Mouse (Mus musculus): Measurements from ENCODE around the gene Nlrp9a.
"Not testable (repeated sequence)": the region's sequence is repeated elsewhere in the genome, so short reads cannot be mapped to it uniquely, and the experiment has no call there.

The Nlrp9a gene

DNA sequence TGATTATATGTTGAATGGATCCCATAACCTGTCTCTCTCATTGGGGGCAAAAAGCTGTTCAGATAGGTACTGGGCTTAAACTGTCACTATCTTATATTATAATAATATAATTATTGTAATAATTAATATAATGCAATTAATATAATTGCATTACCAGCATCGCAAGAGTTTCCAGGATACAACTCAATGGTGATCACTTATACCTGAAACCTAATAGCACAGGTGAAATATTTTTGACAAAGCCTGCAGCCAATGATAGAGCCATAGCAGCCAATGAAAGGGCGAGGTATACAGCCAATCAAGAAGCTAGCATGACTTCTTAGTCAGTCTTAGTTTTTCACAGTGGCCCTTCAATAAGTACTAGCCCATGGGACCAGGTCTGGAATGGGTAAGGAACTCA is at the start of gene Nlrp9a:
Gene Nlrp9a, plus strand, starts transcription at position 301 of the 400 bp plus-strand sequence.
- not testable (repeated sequence) for DNase-seq (ENCODE audit: extremely low spot score)

DNA sequence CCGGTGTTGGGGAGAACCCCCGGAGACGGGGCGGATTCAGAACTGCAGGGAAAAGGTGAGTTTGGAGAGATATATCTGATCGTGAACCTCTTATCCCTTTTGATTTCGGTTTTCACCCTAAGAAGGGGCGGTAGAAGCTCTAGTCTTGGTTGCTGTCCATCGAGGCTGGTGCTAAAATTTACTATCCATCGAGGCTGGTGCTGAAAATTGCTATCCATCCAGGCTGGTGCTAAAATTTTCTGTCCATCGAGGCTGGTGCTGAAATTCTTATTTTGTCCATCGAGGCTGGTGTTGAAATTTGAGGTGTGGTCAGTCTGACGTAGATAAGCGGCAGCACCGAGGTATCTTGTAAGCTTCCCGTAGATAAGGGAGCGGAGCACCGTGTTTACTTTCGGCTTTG is 45.3 kb upstream of the Nlrp9a start:
- not testable (repeated sequence) for DNase-seq (ENCODE audit: extremely low spot score)

DNA sequence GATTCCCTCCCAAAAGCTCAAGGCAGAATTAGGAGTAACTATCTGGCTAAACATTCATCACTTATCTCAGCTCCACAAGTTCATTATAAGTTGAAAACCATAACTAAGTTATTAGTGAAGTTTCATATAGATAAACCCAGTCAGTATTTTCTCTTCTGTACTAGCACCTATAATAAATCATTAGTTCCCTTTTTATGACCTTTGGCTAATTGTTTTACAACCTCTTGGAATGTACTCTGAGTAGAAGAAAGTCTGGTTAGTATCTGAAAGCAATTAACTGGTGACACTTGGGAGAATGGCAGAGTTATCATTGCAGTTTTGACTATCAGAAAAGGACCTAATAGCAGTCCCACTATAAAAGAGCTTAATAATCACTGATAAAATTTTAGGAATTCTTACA is 54.3 kb downstream of the Nlrp9a start:
- DNase-seq (ENCODE audit: extremely low spot score) = no peak

DNA sequence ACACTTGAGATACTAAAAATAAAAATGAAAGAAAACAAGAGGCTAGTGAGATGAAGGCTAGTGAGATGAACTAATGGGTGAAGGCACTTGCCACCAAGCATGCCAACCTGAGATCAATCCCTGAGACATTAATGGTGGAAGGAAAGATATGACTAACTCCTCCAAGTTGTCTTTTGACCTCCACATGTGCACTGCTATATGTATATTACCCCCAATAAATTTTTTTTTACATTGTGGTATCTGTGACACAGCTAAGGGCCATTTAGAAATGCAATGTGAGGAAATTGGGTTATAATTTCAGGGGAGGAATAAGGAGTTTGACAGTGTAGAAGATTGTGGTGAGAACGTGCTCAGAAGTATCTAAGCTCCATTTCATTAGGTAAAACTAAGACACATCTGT is 55.0 kb downstream of the Nlrp9a start:
- no peak for DNase-seq (ENCODE audit: extremely low spot score)

DNA sequence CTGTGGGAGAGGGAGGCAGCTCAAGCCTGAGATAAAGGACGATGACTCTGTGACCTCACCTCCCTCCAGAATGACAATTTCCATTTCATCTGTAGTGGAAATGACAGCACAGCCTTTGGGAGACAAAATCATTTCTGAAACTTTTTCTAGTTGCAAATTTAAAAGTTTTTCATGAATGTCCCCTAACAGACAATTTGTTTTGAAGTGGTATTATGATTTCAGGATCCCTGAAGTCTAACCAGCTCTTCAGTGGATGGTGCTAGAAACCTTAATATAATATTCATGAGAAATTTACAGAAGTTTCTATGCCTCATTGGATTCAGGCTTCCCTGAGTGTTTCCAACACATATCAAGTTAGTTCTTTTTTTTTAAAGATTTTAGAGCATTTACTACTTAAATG is 83.5 kb downstream of the Nlrp9a start, which contains the start of gene Vmn1r185:
Gene Vmn1r185, minus strand, starts transcription at position 101 of the 400 bp plus-strand sequence.
- DNase-seq (ENCODE audit: extremely low spot score) = not testable (repeated sequence)

Measured in embryo, embryonic 9.5 days (tissue).